Mouse (Mus musculus) CH12.LX (cell line): ENCODE results near the gene Intu. TPM values are rescaled to one million over a fixed set of nuclear protein-coding genes. Genes with fewer than 3 reads are reported as not detected.

Experiments used
- DNase-seq: peaks from one replicate; pipeline ENCODE4 v3.0.0-alpha.2; 2013; ENCODE audit errors: extremely low read depth
- H3K27ac ChIP-seq: 2 replicates; pipeline ENCODE4 v1.5.1; 2012; ENCODE audit warnings: low read depth, mild to moderate bottlenecking, control low read depth, moderate library complexity; ENCODE audit not compliant: insufficient read depth
- H3K27me3 ChIP-seq: replicated peaks from 2 replicates; pipeline ENCODE3; 2012; ENCODE audit warnings: inconsistent platforms
- H3K36me3 ChIP-seq, 2 experiments: replicated peaks in 1 of 2; 2 replicates each; pipeline versions ENCODE3 to v1.6.1; 2012; ENCODE audit warnings: inconsistent platforms in 1 of 2, low read length in 1 of 2, mild to moderate bottlenecking in 1 of 2, mixed read lengths in 1 of 2, moderate library complexity in 1 of 2; ENCODE audit not compliant: control insufficient read depth in 1 of 2, insufficient read depth in 1 of 2
- H3K4me1 ChIP-seq, 2 experiments: 2 replicates each; pipeline ENCODE4 v1.6.1; 2012; ENCODE audit warnings: inconsistent platforms in 1 of 2, moderate library complexity in 1 of 2; ENCODE audit not compliant: insufficient read depth in 2 of 2, control insufficient read depth in 1 of 2
- H3K4me2 ChIP-seq: 2 replicates; pipeline ENCODE4 v1.6.1; 2012; ENCODE audit warnings: low read depth, mild to moderate bottlenecking, control low read depth; ENCODE audit not compliant: poor library complexity, insufficient read depth, severe bottlenecking
- H3K4me3 ChIP-seq, 3 experiments: fragments of 150-350 bp in 1 of 3; sonication (generic) in 1 of 3; replicated peaks in 1 of 3; 2 replicates each; pipeline versions ENCODE3 to v1.5.1; 2011 to 2012; ENCODE audit warnings: low read depth in 2 of 3, low read length in 2 of 3, mild to moderate bottlenecking in 2 of 3, moderate library complexity in 2 of 3, control low read depth in 1 of 3, improper control_type of control experiment in 1 of 3, inconsistent platforms in 1 of 3, mixed read lengths in 1 of 3; ENCODE audit not compliant: poor library complexity in 1 of 3
- H3K79me2 ChIP-seq: replicated peaks from 2 replicates; pipeline ENCODE4 v1.6.1; 2012; ENCODE audit warnings: mild to moderate bottlenecking, moderate library complexity; ENCODE audit not compliant: control insufficient read depth, poor library complexity, insufficient read depth, severe bottlenecking; ENCODE audit errors: extremely low read depth
- H3K9ac ChIP-seq: 2 replicates; pipeline ENCODE4 v1.6.1; 2012; ENCODE audit warnings: low read depth, mild to moderate bottlenecking, control low read depth, moderate library complexity; ENCODE audit not compliant: insufficient read depth
- H3K9me3 ChIP-seq: replicated peaks from 2 replicates; pipeline ENCODE3; 2012; ENCODE audit warnings: low read length, inconsistent platforms, mixed read lengths
- ELF1 ChIP-seq: IDR thresholded peaks from 2 replicates; pipeline ENCODE4 v1.6.1; 2014; ENCODE audit warnings: low read depth, mild to moderate bottlenecking, inconsistent platforms, low read length, improper control_type of control experiment
- ETS1 ChIP-seq: conservative IDR thresholded peaks from 2 replicates; pipeline ENCODE4 v1.6.1; 2012; ENCODE audit warnings: low read depth, mild to moderate bottlenecking, inconsistent platforms, low read length, improper control_type of control experiment, moderate library complexity
- GABPA ChIP-seq: IDR thresholded peaks from 2 replicates; pipeline ENCODE4 v1.6.1; 2012; ENCODE audit warnings: low read depth, low read length, improper control_type of control experiment, inconsistent platforms; ENCODE audit not compliant: insufficient replicate concordance
- HCFC1 ChIP-seq: IDR thresholded peaks from 2 replicates; pipeline ENCODE4 v1.6.1; 2012; ENCODE audit warnings: low read depth, mild to moderate bottlenecking, inconsistent platforms, low read length, improper control_type of control experiment
- JUN ChIP-seq: IDR thresholded peaks from 2 replicates; pipeline ENCODE4 v1.6.1; 2011; ENCODE audit warnings: low read depth, mild to moderate bottlenecking, low read length, improper control_type of control experiment, moderate library complexity; ENCODE audit not compliant: insufficient read depth
- KAT2A ChIP-seq: IDR thresholded peaks from 2 replicates; pipeline ENCODE4 v1.6.1; 2012; ENCODE audit warnings: low read length, improper control_type of control experiment, inconsistent platforms; ENCODE audit not compliant: insufficient replicate concordance
- MAFK ChIP-seq: IDR thresholded peaks from 2 replicates; pipeline ENCODE4 v1.6.1; 2011; ENCODE audit warnings: low read length, improper control_type of control experiment; ENCODE audit not compliant: insufficient replicate concordance
- MAX ChIP-seq: IDR thresholded peaks from 2 replicates; pipeline ENCODE4 v1.6.1; 2011; ENCODE audit warnings: low read length, improper control_type of control experiment
- MYC ChIP-seq: IDR thresholded peaks from 2 replicates; pipeline ENCODE4 v1.6.1; 2011; ENCODE audit warnings: low read depth, mild to moderate bottlenecking, improper control_type of control experiment, low read length
- NRF1 ChIP-seq: IDR thresholded peaks from 2 replicates; pipeline ENCODE4 v1.6.1; 2014; ENCODE audit warnings: low read depth, mild to moderate bottlenecking, inconsistent platforms, low read length, improper control_type of control experiment, moderate library complexity
- POLR2A ChIP-seq: IDR thresholded peaks from 2 replicates; pipeline ENCODE4 v1.6.1; 2011; ENCODE audit warnings: low read depth, mild to moderate bottlenecking, improper control_type of control experiment, low read length
- SIN3A ChIP-seq: IDR thresholded peaks from 2 replicates; pipeline ENCODE4 v1.6.1; 2012; ENCODE audit warnings: low read length, improper control_type of control experiment, inconsistent platforms
- SMC3 ChIP-seq: IDR thresholded peaks from 2 replicates; pipeline ENCODE4 v1.6.1; 2011; ENCODE audit warnings: low read depth, low read length, improper control_type of control experiment
- USF1 ChIP-seq: IDR thresholded peaks from 2 replicates; pipeline ENCODE4 v1.6.1; 2014; ENCODE audit warnings: low read depth, mild to moderate bottlenecking, inconsistent platforms, low read length, improper control_type of control experiment
- ZC3H11A ChIP-seq: IDR thresholded peaks from 2 replicates; pipeline ENCODE4 v1.6.1; 2012; ENCODE audit warnings: low read depth, mild to moderate bottlenecking, inconsistent platforms, low read length, improper control_type of control experiment
- ZKSCAN1 ChIP-seq: IDR thresholded peaks from 2 replicates; pipeline ENCODE4 v1.6.1; 2012; ENCODE audit warnings: low read depth, inconsistent platforms, low read length, improper control_type of control experiment, borderline replicate concordance
- dilution Hi-C: fragments of 300-500 bp; cut with MboI; formaldehyde crosslinking; loops from 2 replicates; pipeline ENCODE4 v1.14.3; 2020; ENCODE audit warnings: low sequenced_read_pairs; ENCODE audit not compliant: extremely low pct_unique_long_range_greater_than_20kb, extremely low pct_ligation_motif_present
- in situ Hi-C: fragments of 300-500 bp; cut with MboI; formaldehyde crosslinking; loops from 3 replicates; pipeline ENCODE4 v1.14.3; 2019; ENCODE audit warnings: low sequenced_read_pairs, low pct_ligation_motif_present, low pct_unique_long_range_greater_than_20kb, mixed read lengths
- polyA plus RNA-seq: library from polyadenylated mRNA; unstranded; fragments of >175 nt; gene quantifications from 2 replicates; pipeline ENCODE4 v1.2.1, GENCODE M21; 2012; ENCODE audit warnings: low read depth; ENCODE audit not compliant: insufficient read length
- total RNA-seq, 2 experiments: library from RNA; depleted of rRNA; stranded (reverse); fragments of 300-350 nt in 1 of 2; fragments of >200 nt in 1 of 2; gene quantifications; 2 replicates each; pipeline ENCODE4 v1.2.3; 2012 to 2014

Gene Intu
- total and polyA plus RNA-seq, 3 experiments = not detected

GRCm38 (mm10) chr3:40686836-40687235 is 155.8 kb downstream of the Intu start:
- Histone ChIP-seq H3K4me1 (no peaks in the 10 kb centered on the region), H3K4me2 (no peak overlapping the region)
- DNase-seq = no peak

GRCm38 (mm10) chr3:40687588-40687987 is 156.5 kb downstream of the Intu start:
- no peaks in the 10 kb centered on the region for H3K4me1 ChIP-seq
- H3K4me2 ChIP-seq = no peak overlapping the region
- dilution Hi-C loops = no loop called here
- no peak for DNase-seq
- H3K79me2 ChIP-seq = no peaks in the 10 kb centered on the region
- TF ChIP-seq JUN = no peak
- no peak for TF ChIP-seq ETS1
- TF ChIP-seq MYC = no peak
- TF ChIP-seq SMC3 = no peak
- no peak for TF ChIP-seq ZC3H11A
- TF ChIP-seq ZKSCAN1 = no peak
- no peak for TF ChIP-seq SIN3A
- TF ChIP-seq USF1 = no peak
- TF ChIP-seq MAX = no peak
- TF ChIP-seq KAT2A = no peak
- TF ChIP-seq NRF1 = no peak
- TF ChIP-seq MAFK = no peak
- TF ChIP-seq GABPA = no peak
- TF ChIP-seq HCFC1 = no peak
- no peak for TF ChIP-seq POLR2A
- H3K9ac ChIP-seq = no peak overlapping the region
- H3K36me3 ChIP-seq = no peaks in the 10 kb centered on the region
- H3K27me3 ChIP-seq = no peaks in the 10 kb centered on the region
- H3K4me3 ChIP-seq = no peak overlapping the region
- no peaks in the 10 kb centered on the region for H3K9me3 ChIP-seq
- in situ Hi-C loops = no loop called here
- H3K27ac ChIP-seq = no peak overlapping the region

More at GRCm38 (mm10) chr3:40686836-40687235, 155.8 kb downstream of the Intu start:
- dilution Hi-C loops (no loop called here), in situ Hi-C loops (no loop called here)
- no peak overlapping the region for H3K9ac ChIP-seq
- no peaks in the 10 kb centered on the region for H3K9me3 ChIP-seq
- no peaks in the 10 kb centered on the region for H3K27me3 ChIP-seq
- TF ChIP-seq SIN3A (no peak), ELF1 (no peak), GABPA (no peak)
- no peaks in the 10 kb centered on the region for H3K36me3 ChIP-seq
- no peak overlapping the region for H3K4me3 ChIP-seq
- no peaks in the 10 kb centered on the region for H3K79me2 ChIP-seq
- H3K27ac ChIP-seq = no peak overlapping the region
